Mouse (Mus musculus) heart, adult 2 months (tissue): ENCODE data around the gene Myo1d. TPM values are rescaled to one million over a fixed set of nuclear protein-coding genes. Genes with fewer than 3 reads are reported as not detected.

Source experiments
- DNase-seq, 2 experiments: peaks; one replicate each; pipeline ENCODE4 v3.0.0; 2021
- H3K27ac ChIP-seq: fragments of 200-600 bp; 2 replicates; pipeline ENCODE4 v1.8.1; 2022
- H3K27me3 ChIP-seq: fragments of 200-500 bp; 2 replicates; pipeline ENCODE4 v1.6.1; 2012; ENCODE audit warnings: mild to moderate bottlenecking, low read length, inconsistent platforms, mixed read lengths; ENCODE audit not compliant: control insufficient read depth, insufficient read depth
- H3K36me3 ChIP-seq: fragments of 200-500 bp; 2 replicates; pipeline ENCODE4 v1.6.1; 2012; ENCODE audit warnings: low read length, inconsistent platforms; ENCODE audit not compliant: control insufficient read depth, insufficient read depth
- H3K4me1 ChIP-seq: fragments of 200-500 bp; 2 replicates; pipeline ENCODE4 v1.6.1; 2011; ENCODE audit warnings: low read length; ENCODE audit not compliant: control insufficient read depth, insufficient read depth
- H3K4me3 ChIP-seq: fragments of 200-600 bp; 2 replicates; pipeline ENCODE4 v1.8.1; 2022
- H3K79me2 ChIP-seq: fragments of 200-500 bp; replicated peaks from 2 replicates; pipeline ENCODE4 v1.6.1; 2012; ENCODE audit warnings: mild to moderate bottlenecking, inconsistent platforms, low read length, moderate library complexity, mixed read lengths; ENCODE audit not compliant: control insufficient read depth, insufficient read depth
- H3K9ac ChIP-seq: fragments of 200-500 bp; 2 replicates; pipeline ENCODE4 v1.6.1; 2012; ENCODE audit warnings: low read depth, mild to moderate bottlenecking, control low read depth, inconsistent platforms, low read length, mixed read lengths
- CTCF ChIP-seq: fragments of 200-600 bp; IDR thresholded peaks from 2 replicates; pipeline ENCODE4 v1.8.1; 2022; ENCODE audit warnings: antibody characterized with exemption, mild to moderate bottlenecking, moderate library complexity
- EP300 ChIP-seq: fragments of 200-500 bp; IDR thresholded peaks from 2 replicates; pipeline ENCODE4 v1.6.1; 2011; ENCODE audit warnings: low read depth, low read length, control low read depth; ENCODE audit not compliant: insufficient read depth
- POLR2A ChIP-seq: fragments of 200-500 bp; IDR thresholded peaks from 2 replicates; pipeline ENCODE4 v1.6.1; 2011; ENCODE audit warnings: mild to moderate bottlenecking, low read depth, low read length, control low read depth; ENCODE audit not compliant: insufficient read depth
- WGBS: fragments of 180-500 bp; shearing (Covaris S2); methylation state at CpG from one replicate; pipeline ENCODE4 v1.1.7; 2018; 5-methylcytosine and 5-hydroxymethylcytosine counted together
- intact Hi-C: fragments of 180-260 bp; cut with DNase I; formaldehyde crosslinking; loops from one replicate; pipeline ENCODE4 v1.15.1; 2025
- polyA plus RNA-seq: library from polyadenylated mRNA; depleted of rRNA; stranded (reverse); fragments of >200 nt; gene quantifications from 2 replicates; pipeline ENCODE4 v1.2.3, GENCODE M21; 2012
- total RNA-seq, 2 experiments: library from RNA; stranded (reverse); gene quantifications; 2 replicates each; pipeline ENCODE4 v1.2.3; 2021

Gene Myo1d
- total and polyA plus RNA-seq, 3 experiments: 8.2 to 10.0 (median 9.3) TPM

GRCm38 (mm10) chr11:80490831-80491230 lies 289.0 kb downstream of the Myo1d start:
- no peak overlapping the region for H3K27ac ChIP-seq
- no peak for DNase-seq
- intact Hi-C loops: no loop called here
- H3K36me3 ChIP-seq: no peaks in the 10 kb centered on the region
- H3K27me3 ChIP-seq: no peaks in the 10 kb centered on the region
- H3K4me1 ChIP-seq: no peaks in the 10 kb centered on the region; the same call in 1 of the 2 replicates
- 83% methylated on average over 10 of the region's 10 CpGs for WGBS
- H3K4me3 ChIP-seq: no peak overlapping the region
- no peaks in the 10 kb centered on the region for H3K79me2 ChIP-seq
- TF ChIP-seq CTCF (no peak), EP300 (no peak), POLR2A (no peak)
- no peak overlapping the region for H3K9ac ChIP-seq

GRCm38 (mm10) chr11:80489882-80490196 lies 290.0 kb downstream of the Myo1d start:
- no peak overlapping the region for H3K9ac ChIP-seq
- no peak overlapping the region for H3K4me3 ChIP-seq
- no peak overlapping the region for H3K27ac ChIP-seq
- no peak for DNase-seq
- no peaks in the 10 kb centered on the region for H3K36me3 ChIP-seq
- intact Hi-C loops: no loop called here
- no peaks in the 10 kb centered on the region; the same call in 1 of the 2 replicates for H3K4me1 ChIP-seq
- H3K79me2 ChIP-seq: no peaks in the 10 kb centered on the region
- WGBS: 42% methylated on average over 5 of the region's 5 CpGs
- no peaks in the 10 kb centered on the region for H3K27me3 ChIP-seq
- TF ChIP-seq POLR2A (no peak), CTCF (no peak), EP300 (no peak)

GRCm38 (mm10) chr11:80489172-80489881 lies 290.5 kb downstream of the Myo1d start:
- H3K9ac ChIP-seq: no peak overlapping the region
- H3K4me1 ChIP-seq: no peaks in the 10 kb centered on the region; the same call in 1 of the 2 replicates
- no peak for TF ChIP-seq POLR2A
- TF ChIP-seq CTCF: no peak
- TF ChIP-seq EP300: no peak
- intact Hi-C loops: no loop called here
- H3K27ac ChIP-seq: no peak overlapping the region
- H3K36me3 ChIP-seq: no peaks in the 10 kb centered on the region
- WGBS: 52% methylated on average over 12 of the region's 12 CpGs
- H3K79me2 ChIP-seq: no peaks in the 10 kb centered on the region
- no peak overlapping the region for H3K4me3 ChIP-seq
- H3K27me3 ChIP-seq: no peaks in the 10 kb centered on the region
- no peak for DNase-seq

- no peak overlapping the region for H3K27ac ChIP-seq
- no peak for TF ChIP-seq CTCF
- no peak for TF ChIP-seq POLR2A
- no peak for TF ChIP-seq EP300
- WGBS: 92% methylated on average over 15 of the region's 15 CpGs
- no peaks in the 10 kb centered on the region for H3K36me3 ChIP-seq
- no peaks in the 10 kb centered on the region for H3K27me3 ChIP-seq
- no peak for DNase-seq
- intact Hi-C loops: no loop called here
- H3K79me2 ChIP-seq: no peaks in the 10 kb centered on the region
- no peaks in the 10 kb centered on the region; the same call in 1 of the 2 replicates for H3K4me1 ChIP-seq
- H3K4me3 ChIP-seq: no peak overlapping the region
- no peak overlapping the region for H3K9ac ChIP-seq
These were observed 291.8 kb downstream of the Myo1d start for GRCm38 (mm10) chr11:80487904-80488587.

GRCm38 (mm10) chr11:80485622-80486206 lies 294.1 kb downstream of the Myo1d start:
- no peak for DNase-seq
- H3K36me3 ChIP-seq: no peaks in the 10 kb centered on the region
- no peaks in the 10 kb centered on the region; the same call in 1 of the 2 replicates for H3K4me1 ChIP-seq
- no peak overlapping the region for H3K9ac ChIP-seq
- H3K27me3 ChIP-seq: no peaks in the 10 kb centered on the region
- 59% methylated on average over 10 of the region's 10 CpGs for WGBS
- no peak overlapping the region for H3K27ac ChIP-seq
- no peak for TF ChIP-seq POLR2A
- TF ChIP-seq CTCF: no peak
- TF ChIP-seq EP300: no peak
- H3K79me2 ChIP-seq: no peaks in the 10 kb centered on the region
- no peak overlapping the region for H3K4me3 ChIP-seq
- intact Hi-C loops: no loop called here

- Histone ChIP-seq H3K27me3 (no peaks in the 10 kb centered on the region), H3K4me1 (no peaks in the 10 kb centered on the region; the same call in 1 of the 2 replicates), H3K4me3 (no peak overlapping the region), H3K79me2 (no peaks in the 10 kb centered on the region), H3K9ac (no peak overlapping the region), H3K27ac (no peak overlapping the region), H3K36me3 (no peaks in the 10 kb centered on the region)
- DNase-seq: no peak
- WGBS: 91% methylated on average over 9 of the region's 9 CpGs
- TF ChIP-seq EP300 (no peak), POLR2A (no peak), CTCF (no peak)
- intact Hi-C loops: no loop called here
These were observed 294.7 kb downstream of the Myo1d start for GRCm38 (mm10) chr11:80485120-80485551.
